Mouse (Mus musculus): ENCODE data around the gene Pdzrn3. TPM values are rescaled to one million over a fixed set of nuclear protein-coding genes. Genes with fewer than 3 reads are reported as not detected.
A peak's percentile ranks its signal among the peaks of the same experiment; 100 is the strongest.

Gene Pdzrn3
- total and polyA plus RNA-seq, 3 experiments = 0.08 TPM; not detected in 2

DNA sequence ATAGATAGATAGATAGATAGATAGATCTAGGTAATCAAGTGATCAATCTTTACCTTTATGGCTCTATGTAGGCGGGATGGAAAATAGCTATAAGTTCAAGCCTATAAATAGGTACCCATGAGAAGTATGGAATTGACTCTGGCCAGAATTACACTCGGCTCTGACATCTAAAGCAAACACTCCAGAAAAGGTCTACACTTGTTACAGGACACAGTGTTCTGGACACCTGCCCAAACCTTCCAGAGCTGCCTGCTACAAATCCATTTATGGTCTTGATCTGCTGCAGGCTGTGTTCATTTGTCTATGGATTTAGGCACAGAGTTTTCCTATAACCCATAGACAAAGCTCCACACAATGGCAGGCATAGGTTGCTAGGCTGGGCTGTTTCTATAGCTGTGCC lies 102.9 kb downstream of the Pdzrn3 start:
- Histone ChIP-seq H3K27me3 (ENCODE audit: control insufficient read depth in 1 of 2, insufficient read depth in 2 of 2, low read length in 2 of 2) (no peaks in the 10 kb centered on the region), H3K4me3 (ENCODE audit: control insufficient read depth in 1 of 2, insufficient read depth in 1 of 2, low read depth in 2 of 2, low read length in 2 of 2) (no peak overlapping the region), H3K27ac (ENCODE audit: control insufficient read depth, low read depth, low read length) (no peak overlapping the region), H3K36me3 (ENCODE audit: control insufficient read depth in 1 of 2, insufficient read depth in 2 of 2, low read length in 2 of 2) (peaks cover 0 to 24% of the 10 kb centered on the region in 2 experiments; a peak in 2 of 4 replicates), H3K9me3 (replicated peaks; ENCODE audit: insufficient read depth, low read length) (no peaks in the 10 kb centered on the region), H3K9ac (ENCODE audit: control insufficient read depth, low read depth, low read length, poor library complexity, severe bottlenecking) (no peak overlapping the region), H3K4me1 (ENCODE audit: control insufficient read depth in 1 of 2, insufficient read depth in 2 of 2, low read length in 2 of 2) (peaks cover 16 to 26% of the 10 kb centered on the region in 2 experiments), H3K79me2 (ENCODE audit: control insufficient read depth, insufficient read depth, low read length, poor library complexity) (no peaks in the 10 kb centered on the region)
- no peak for DNase-seq (ENCODE audit: low read depth, low spot score)
- TF ChIP-seq SMC3 (IDR thresholded peaks at IDR 0.05; ENCODE audit: low read depth, low read length) = no peak
- TF ChIP-seq BHLHE40 (IDR thresholded peaks at IDR 0.05; ENCODE audit: borderline replicate concordance, low read depth, low read length) = no peak
- TF ChIP-seq KAT2A (conservative IDR thresholded peaks at IDR 0.05; ENCODE audit: low read depth, low read length) = no peak
- TF ChIP-seq TAL1 (IDR thresholded peaks at IDR 0.05; ENCODE audit: low read length) = no peak
- no peak for TF ChIP-seq CHD1 (IDR thresholded peaks at IDR 0.05; ENCODE audit: low read depth, low read length)
- no peak for TF ChIP-seq ZKSCAN1 (IDR thresholded peaks at IDR 0.05; ENCODE audit: low read depth, low read length)
- TF ChIP-seq HCFC1 (IDR thresholded peaks at IDR 0.05; ENCODE audit: low read depth, low read length) = no peak
- TF ChIP-seq CHD2 (IDR thresholded peaks at IDR 0.05; ENCODE audit: low read length) = no peak
- TF ChIP-seq ZMIZ1 (IDR thresholded peaks at IDR 0.05; ENCODE audit: low read depth, low read length) = no peak
- TF ChIP-seq MXI1 (IDR thresholded peaks at IDR 0.05; ENCODE audit: low read depth, low read length) = no peak
- no peak for TF ChIP-seq ETS1 (IDR thresholded peaks at IDR 0.05; ENCODE audit: low read depth, low read length)
- TF ChIP-seq TCF12 (IDR thresholded peaks at IDR 0.05; ENCODE audit: low read depth, low read length) = no peak
- TF ChIP-seq POLR2A (IDR thresholded peaks at IDR 0.05; ENCODE audit: control insufficient read depth in 1 of 2, insufficient read depth in 1 of 2, low read depth in 1 of 2, low read length in 2 of 2, poor library complexity in 1 of 2) = no peak

DNA sequence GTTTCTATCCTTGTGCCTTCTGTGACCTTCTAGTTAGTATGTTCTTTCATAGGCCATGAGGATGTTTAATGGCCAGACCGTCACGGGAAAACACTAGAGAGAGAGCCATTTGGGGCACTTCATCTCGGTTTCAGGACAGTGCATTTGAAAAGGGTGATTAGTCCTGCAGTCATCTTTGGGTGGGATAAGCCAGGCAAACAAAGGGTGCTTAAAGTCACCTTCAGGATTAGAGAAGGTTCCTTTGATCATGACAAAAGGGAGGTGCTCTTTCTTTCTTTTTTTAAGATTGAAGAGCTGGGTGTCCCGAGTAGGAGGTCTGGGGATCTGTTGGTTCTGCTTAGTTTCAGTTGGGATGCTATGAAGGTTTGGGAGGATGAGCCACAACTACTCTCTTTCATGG lies 105.4 kb downstream of the Pdzrn3 start:
- no peak for DNase-seq (ENCODE audit: low read depth, low spot score)
- Histone ChIP-seq H3K36me3 (ENCODE audit: control insufficient read depth in 1 of 2, insufficient read depth in 2 of 2, low read length in 2 of 2) (peaks cover 0 to 18% of the 10 kb centered on the region in 2 experiments; a peak in 2 of 4 replicates), H3K27ac (ENCODE audit: control insufficient read depth, low read depth, low read length) (peak overlapping the region; percentile 88), H3K79me2 (ENCODE audit: control insufficient read depth, insufficient read depth, low read length, poor library complexity) (no peaks in the 10 kb centered on the region), H3K27me3 (ENCODE audit: control insufficient read depth in 1 of 2, insufficient read depth in 2 of 2, low read length in 2 of 2) (no peaks in the 10 kb centered on the region), H3K4me3 (ENCODE audit: control insufficient read depth in 1 of 2, insufficient read depth in 1 of 2, low read depth in 2 of 2, low read length in 2 of 2) (peak overlapping the region; percentile 27 to 41), H3K9me3 (replicated peaks; ENCODE audit: insufficient read depth, low read length) (no peaks in the 10 kb centered on the region), H3K4me1 (ENCODE audit: control insufficient read depth in 1 of 2, insufficient read depth in 2 of 2, low read length in 2 of 2) (peaks cover 16% of the 10 kb centered on the region in 2 experiments), H3K9ac (ENCODE audit: control insufficient read depth, low read depth, low read length, poor library complexity, severe bottlenecking) (peak overlapping the region; percentile 52)
- TF ChIP-seq NELFE (IDR thresholded peaks at IDR 0.05; ENCODE audit: low read depth, low read length) = peak; percentile 2; the same call in 1 of the 2 replicates
- TF ChIP-seq POLR2A (IDR thresholded peaks at IDR 0.05; ENCODE audit: control insufficient read depth in 1 of 2, insufficient read depth in 1 of 2, low read depth in 1 of 2, low read length in 2 of 2, poor library complexity in 1 of 2) = no peak
- TF ChIP-seq MYC (IDR thresholded peaks at IDR 0.05; ENCODE audit: low read depth, low read length) = 0 out of 2 replicates have a peak, but pooled peaks have one; percentile 7
